Mouse (Mus musculus) CD8-positive naive resting alpha-beta T cell, adult 2 months (primary cell): Measurements from ENCODE around the gene Pgk2.
"Not testable (repeated sequence)": the region's sequence is repeated elsewhere in the genome, so short reads cannot be mapped to it uniquely, and the experiment has no call there.

Experiments used
- DNase-seq, 2 experiments: peaks; one replicate each; pipeline ENCODE4 v3.0.0; 2022; ENCODE audit warnings: low read depth in 2 of 2, low spot score in 2 of 2

The Pgk2 gene

GRCm38 (mm10) chr17:40208540-40208939, at the start of gene Pgk2:
Gene Pgk2, minus strand, starts transcription at chr17:40208640.
- DNase-seq, result no peak

- no peak for DNase-seq
These were observed 44.0 kb upstream of the Pgk2 start for GRCm38 (mm10) chr17:40252487-40252886.

DNA sequence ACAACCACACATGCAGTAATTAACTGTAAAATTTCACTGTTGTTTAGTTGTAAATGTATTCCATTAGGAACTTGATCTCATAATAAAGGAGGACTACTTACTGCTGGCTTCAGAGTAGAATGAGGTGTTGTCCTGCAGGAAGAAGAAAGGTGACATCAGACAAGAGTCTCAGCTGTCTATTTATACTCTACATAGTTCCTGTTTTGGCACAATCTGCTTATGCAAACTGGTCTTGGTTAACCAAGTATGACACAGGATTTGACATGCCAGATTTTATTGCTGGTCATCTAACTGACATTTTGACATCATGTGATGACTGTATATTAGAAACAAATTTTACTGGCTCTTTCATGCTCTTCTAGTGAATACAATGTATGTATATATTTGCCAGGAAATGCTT, 33.7 kb upstream of the Pgk2 start, which contains the start of gene Crisp3:
Gene Crisp3 (minus strand): TSS at position 154 of the 400 bp plus-strand sequence.
- DNase-seq, result no peak

- DNase-seq, result not testable (repeated sequence)
These were observed 6.6 kb downstream of the Pgk2 start for GRCm38 (mm10) chr17:40201803-40202202.

DNA sequence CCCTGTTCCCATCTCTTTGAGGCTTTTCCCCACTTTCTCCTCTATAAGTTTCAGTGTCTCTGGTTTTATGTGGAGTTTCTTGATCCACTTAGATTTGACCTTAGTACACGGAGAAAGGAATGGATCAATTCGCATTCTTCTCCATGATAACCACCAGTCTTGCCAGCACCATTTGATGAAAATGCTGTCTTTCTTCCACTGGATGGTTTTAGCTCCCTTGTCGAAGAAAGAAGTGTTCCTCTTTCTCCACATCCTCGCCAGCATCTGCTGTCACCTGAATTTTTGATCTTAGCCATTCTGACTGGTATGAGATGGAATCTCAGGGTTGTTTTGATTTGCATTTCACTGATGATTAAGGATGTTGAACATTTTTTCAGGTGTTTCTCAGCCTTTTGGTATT, 18.2 kb downstream of the Pgk2 start:
- not testable (repeated sequence) for DNase-seq

DNA sequence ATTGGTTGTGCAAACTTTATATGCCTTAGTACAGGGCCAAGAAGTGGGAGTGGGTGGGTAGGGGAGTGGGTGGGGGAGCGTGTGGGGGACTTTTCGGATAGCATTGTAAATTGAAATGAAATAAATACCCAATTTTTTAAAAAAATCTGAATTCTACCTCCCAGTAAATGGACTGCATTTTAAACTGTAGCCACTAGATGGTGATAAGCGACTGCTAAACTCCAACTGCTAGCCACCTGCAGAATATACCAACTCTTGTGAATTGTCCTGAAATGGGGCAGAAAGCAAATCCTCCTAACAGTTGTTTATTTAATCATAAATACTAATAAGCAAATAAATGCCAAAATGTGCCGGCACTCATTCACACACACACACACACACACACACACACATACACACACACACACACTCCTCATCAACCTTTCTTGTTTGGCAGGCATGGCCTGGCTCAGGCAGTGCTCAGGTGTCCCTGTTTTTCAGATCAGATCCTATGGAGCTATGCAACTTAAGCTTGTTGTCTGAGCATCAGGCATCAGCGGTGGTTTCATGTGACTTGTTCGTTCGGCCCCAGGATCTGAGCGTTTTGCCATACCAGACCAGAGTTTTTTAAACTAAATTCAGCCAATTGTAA, 50.6 kb downstream of the Pgk2 start:
- DNase-seq, result not testable (repeated sequence)
